Mouse (Mus musculus) T-helper 2 cell (primary cell): ENCODE results near the gene Pphln1.

Source experiments
- in situ Hi-C: fragments of 300-600 bp; cut with MboI, MseI; formaldehyde crosslinking; loops from one replicate; pipeline ENCODE4 v1.15.1; 2025; ENCODE audit warnings: high pct_unique_total_duplicates

Gene Pphln1

GRCm38 (mm10) chr15:93433811-93434210, 35.7 kb downstream of the Pphln1 start:
- in situ Hi-C loops = no loop called here

GRCm38 (mm10) chr15:93435998-93436397, 37.8 kb downstream of the Pphln1 start:
- in situ Hi-C loops = no loop called here

GRCm38 (mm10) chr15:93438663-93439062, 40.5 kb downstream of the Pphln1 start:
- in situ Hi-C loops = no loop called here

GRCm38 (mm10) chr15:93442271-93442670, 44.1 kb downstream of the Pphln1 start:
- in situ Hi-C loops = no loop called here

- in situ Hi-C loops = no loop called here
Measured at GRCm38 (mm10) chr15:93443676-93444075, 45.5 kb downstream of the Pphln1 start.

- in situ Hi-C loops = no loop called here
Measured at GRCm38 (mm10) chr15:93448862-93449261, 50.7 kb downstream of the Pphln1 start.

- in situ Hi-C loops = no loop called here
Measured at GRCm38 (mm10) chr15:93453296-93453695, 55.1 kb downstream of the Pphln1 start.

GRCm38 (mm10) chr15:93456005-93456404, 57.9 kb downstream of the Pphln1 start:
- in situ Hi-C loops = no loop called here

- in situ Hi-C loops = no loop called here
Measured at GRCm38 (mm10) chr15:93459422-93459821, 61.3 kb downstream of the Pphln1 start.

GRCm38 (mm10) chr15:93461066-93461465, 62.9 kb downstream of the Pphln1 start:
- in situ Hi-C loops = no loop called here

GRCm38 (mm10) chr15:93471651-93472050, 73.5 kb downstream of the Pphln1 start:
- in situ Hi-C loops = no loop called here

GRCm38 (mm10) chr15:93472089-93472488, 73.9 kb downstream of the Pphln1 start:
- in situ Hi-C loops = no loop called here

GRCm38 (mm10) chr15:93474277-93474676, 76.1 kb downstream of the Pphln1 start:
- in situ Hi-C loops = no loop called here

- in situ Hi-C loops = no loop called here
Measured at GRCm38 (mm10) chr15:93475688-93476087, 77.5 kb downstream of the Pphln1 start.

GRCm38 (mm10) chr15:93477729-93478128, 79.6 kb downstream of the Pphln1 start:
- in situ Hi-C loops = no loop called here

GRCm38 (mm10) chr15:93478676-93479075, 80.5 kb downstream of the Pphln1 start:
- in situ Hi-C loops = no loop called here

GRCm38 (mm10) chr15:93479445-93479844, 81.3 kb downstream of the Pphln1 start:
- in situ Hi-C loops = no loop called here

- in situ Hi-C loops = no loop called here
Measured at GRCm38 (mm10) chr15:93481112-93481511, 83.0 kb downstream of the Pphln1 start.

- in situ Hi-C loops = no loop called here
Measured at GRCm38 (mm10) chr15:93484261-93484710, 86.1 kb downstream of the Pphln1 start.

GRCm38 (mm10) chr15:93485252-93485651, 87.1 kb downstream of the Pphln1 start:
- in situ Hi-C loops = no loop called here

GRCm38 (mm10) chr15:93486066-93486465, 87.9 kb downstream of the Pphln1 start:
- in situ Hi-C loops = no loop called here

- in situ Hi-C loops = no loop called here
Measured at GRCm38 (mm10) chr15:93489597-93489996, 91.4 kb downstream of the Pphln1 start.

- in situ Hi-C loops = no loop called here
Measured at GRCm38 (mm10) chr15:93494700-93495099, 96.5 kb downstream of the Pphln1 start.

GRCm38 (mm10) chr15:93499866-93500265, 101.7 kb downstream of the Pphln1 start:
- in situ Hi-C loops = no loop called here
